Mouse (Mus musculus) heart, adult 2 months (tissue): ENCODE results near the gene Gm11437.

Source experiments
- CTCF ChIP-seq: fragments of 200-600 bp; IDR thresholded peaks from 2 replicates; pipeline ENCODE4 v1.8.1; 2022; ENCODE audit warnings: antibody characterized with exemption, mild to moderate bottlenecking, moderate library complexity
- EP300 ChIP-seq: fragments of 200-500 bp; IDR thresholded peaks from 2 replicates; pipeline ENCODE4 v1.6.1; 2011; ENCODE audit warnings: low read depth, low read length, control low read depth; ENCODE audit not compliant: insufficient read depth
- POLR2A ChIP-seq: fragments of 200-500 bp; IDR thresholded peaks from 2 replicates; pipeline ENCODE4 v1.6.1; 2011; ENCODE audit warnings: mild to moderate bottlenecking, low read depth, low read length, control low read depth; ENCODE audit not compliant: insufficient read depth

DNA sequence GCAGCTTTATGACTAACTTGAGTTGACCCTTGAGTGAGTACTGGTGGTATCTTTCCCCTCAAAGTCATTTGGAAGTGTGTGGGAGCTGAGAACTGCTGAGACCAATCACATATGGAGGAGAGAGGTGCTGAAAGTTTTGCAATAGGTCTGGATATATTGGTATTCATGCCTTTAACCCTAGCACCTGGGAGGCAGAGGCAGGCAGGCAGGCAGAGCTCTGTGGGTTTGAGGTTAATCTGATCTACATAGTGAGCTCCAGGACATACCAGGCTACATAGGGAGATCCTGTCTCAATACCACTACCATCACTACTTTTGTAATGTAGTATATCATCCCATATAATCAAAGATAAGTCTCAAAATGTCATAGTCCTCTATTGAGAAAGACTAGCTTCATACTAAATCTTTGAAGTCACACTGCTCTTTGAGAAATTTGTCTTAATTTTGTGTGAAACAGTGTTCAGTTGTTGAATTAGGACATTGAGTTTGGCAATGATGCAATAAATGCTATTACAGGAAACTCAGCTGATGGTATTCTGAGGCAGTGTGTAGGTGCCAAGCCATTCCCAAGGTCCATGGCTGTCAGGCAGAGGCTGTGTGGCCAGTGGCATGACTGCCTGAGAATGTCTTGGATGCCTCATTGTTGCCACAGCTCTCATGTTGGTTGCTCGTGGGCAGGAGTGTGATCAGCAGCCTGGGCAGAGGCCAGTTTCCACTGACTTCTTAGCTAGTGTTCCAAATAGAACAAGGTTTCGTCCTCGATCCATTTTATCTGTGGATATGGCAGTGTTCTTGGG is 30.5 kb upstream of the Gm11437 start:
- peak; percentile 74 for TF ChIP-seq EP300
- TF ChIP-seq POLR2A: no peak
- no peak for TF ChIP-seq CTCF
